Mouse (Mus musculus): Measurements from ENCODE around the gene Sh2d3c. TPM values are rescaled to one million over a fixed set of nuclear protein-coding genes. Genes with fewer than 3 reads are reported as not detected.

The Sh2d3c gene
- polyA plus RNA-seq, 1 experiment from 2014 or later, result 26.5 TPM

GRCm38 (mm10) chr2:32682721-32683417 is 38.0 kb upstream of the Sh2d3c start:
- Histone ChIP-seq H3K27me3 (replicated peaks; ENCODE audit: control insufficient read depth, insufficient read depth, low read length) (no peaks in the 10 kb centered on the region), H3K4me2 (ENCODE audit: low read depth, low read length) (no peak overlapping the region), H3K9me3 (ENCODE audit: control insufficient read depth, low read length) (no peaks in the 10 kb centered on the region), H3K9ac (ENCODE audit: low read depth, low read length) (no peak overlapping the region), H3K36me3 (ENCODE audit: control insufficient read depth, insufficient read depth, low read length) (peaks cover 19% of the 10 kb centered on the region), H3K27ac (ENCODE audit: low read length) (peak overlapping the region; percentile 9), H3K4me1 (ENCODE audit: control insufficient read depth, insufficient read depth, low read length) (peaks cover 36% of the 10 kb centered on the region), H3K4me3 (ENCODE audit: low read length) (no peak overlapping the region)
- no peak for ATAC-seq
- WGBS, result 78% methylated on average over 14 of the region's 14 CpGs

GRCm38 (mm10) chr2:32683701-32684100 is 37.2 kb upstream of the Sh2d3c start:
- no peak overlapping the region for H3K4me2 ChIP-seq (ENCODE audit: low read depth, low read length)
- no peak overlapping the region for H3K27ac ChIP-seq (ENCODE audit: low read length)
- no peak overlapping the region for H3K4me3 ChIP-seq (ENCODE audit: low read length)
- ATAC-seq, result no peak
- no peak overlapping the region for H3K9ac ChIP-seq (ENCODE audit: low read depth, low read length)
- peaks cover 35% of the 10 kb centered on the region for H3K4me1 ChIP-seq (ENCODE audit: control insufficient read depth, insufficient read depth, low read length)
- H3K27me3 ChIP-seq (replicated peaks; ENCODE audit: control insufficient read depth, insufficient read depth, low read length), result no peaks in the 10 kb centered on the region
- H3K36me3 ChIP-seq (ENCODE audit: control insufficient read depth, insufficient read depth, low read length), result peaks cover 21% of the 10 kb centered on the region
- WGBS, result 89% methylated on average over 10 of the region's 10 CpGs
- H3K9me3 ChIP-seq (ENCODE audit: control insufficient read depth, low read length), result no peaks in the 10 kb centered on the region

GRCm38 (mm10) chr2:32684681-32685428 is 36.0 kb upstream of the Sh2d3c start:
- WGBS, result 88% methylated on average over 15 of the region's 15 CpGs
- H3K27ac ChIP-seq (ENCODE audit: low read length), result no peak overlapping the region; the same call in 1 of the 2 replicates
- no peak overlapping the region for H3K9ac ChIP-seq (ENCODE audit: low read depth, low read length)
- no peaks in the 10 kb centered on the region for H3K27me3 ChIP-seq (replicated peaks; ENCODE audit: control insufficient read depth, insufficient read depth, low read length)
- peaks cover 28% of the 10 kb centered on the region for H3K4me1 ChIP-seq (ENCODE audit: control insufficient read depth, insufficient read depth, low read length)
- H3K4me2 ChIP-seq (ENCODE audit: low read depth, low read length), result no peak overlapping the region
- no peaks in the 10 kb centered on the region for H3K9me3 ChIP-seq (ENCODE audit: control insufficient read depth, low read length)
- peaks cover 21% of the 10 kb centered on the region for H3K36me3 ChIP-seq (ENCODE audit: control insufficient read depth, insufficient read depth, low read length)
- no peak overlapping the region for H3K4me3 ChIP-seq (ENCODE audit: low read length)
- ATAC-seq, result no peak

- no peak overlapping the region for H3K4me3 ChIP-seq (ENCODE audit: low read length)
- 81% methylated on average over 3 of the region's 3 CpGs for WGBS
- peak; percentile 39; the same call in 1 of the 2 replicates for ATAC-seq
These were observed 35.0 kb upstream of the Sh2d3c start for GRCm38 (mm10) chr2:32685807-32686206.

GRCm38 (mm10) chr2:32686640-32687039 is 34.2 kb upstream of the Sh2d3c start:
- Histone ChIP-seq H3K36me3 (ENCODE audit: control insufficient read depth, insufficient read depth, low read length) (peaks cover 21% of the 10 kb centered on the region), H3K4me2 (ENCODE audit: low read depth, low read length) (no peak overlapping the region)
- WGBS, result 86% methylated on average over 6 of the region's 6 CpGs

More at GRCm38 (mm10) chr2:32685807-32686206, 35.0 kb upstream of the Sh2d3c start:
- no peaks in the 10 kb centered on the region for H3K9me3 ChIP-seq (ENCODE audit: control insufficient read depth, low read length)
- no peak overlapping the region for H3K4me2 ChIP-seq (ENCODE audit: low read depth, low read length)
- peaks cover 22% of the 10 kb centered on the region for H3K4me1 ChIP-seq (ENCODE audit: control insufficient read depth, insufficient read depth, low read length)
- peaks cover 21% of the 10 kb centered on the region for H3K36me3 ChIP-seq (ENCODE audit: control insufficient read depth, insufficient read depth, low read length)
- no peaks in the 10 kb centered on the region for H3K27me3 ChIP-seq (replicated peaks; ENCODE audit: control insufficient read depth, insufficient read depth, low read length)
- H3K9ac ChIP-seq (ENCODE audit: low read depth, low read length), result no peak overlapping the region; the same call in 1 of the 2 replicates
- peak overlapping the region; percentile 52 for H3K27ac ChIP-seq (ENCODE audit: low read length)

GRCm38 (mm10) chr2:32687562-32687961 is 33.3 kb upstream of the Sh2d3c start:
- Histone ChIP-seq H3K27ac (ENCODE audit: low read length) (no peak overlapping the region), H3K9ac (ENCODE audit: low read depth, low read length) (no peak overlapping the region), H3K4me3 (ENCODE audit: low read length) (no peak overlapping the region), H3K36me3 (ENCODE audit: control insufficient read depth, insufficient read depth, low read length) (peaks cover 21% of the 10 kb centered on the region), H3K27me3 (replicated peaks; ENCODE audit: control insufficient read depth, insufficient read depth, low read length) (no peaks in the 10 kb centered on the region), H3K4me2 (ENCODE audit: low read depth, low read length) (no peak overlapping the region), H3K9me3 (ENCODE audit: control insufficient read depth, low read length) (no peaks in the 10 kb centered on the region), H3K4me1 (ENCODE audit: control insufficient read depth, insufficient read depth, low read length) (peaks cover 17% of the 10 kb centered on the region)
- 93% methylated on average over 8 of the region's 8 CpGs for WGBS
- no peak for ATAC-seq

More at GRCm38 (mm10) chr2:32686640-32687039, 34.2 kb upstream of the Sh2d3c start:
- H3K9me3 ChIP-seq (ENCODE audit: control insufficient read depth, low read length), result no peaks in the 10 kb centered on the region
- H3K27me3 ChIP-seq (replicated peaks; ENCODE audit: control insufficient read depth, insufficient read depth, low read length), result no peaks in the 10 kb centered on the region
- H3K4me1 ChIP-seq (ENCODE audit: control insufficient read depth, insufficient read depth, low read length), result peaks cover 20% of the 10 kb centered on the region
- H3K27ac ChIP-seq (ENCODE audit: low read length), result peak overlapping the region; percentile 52; the same call in 1 of the 2 replicates
- ATAC-seq, result no peak
- H3K4me3 ChIP-seq (ENCODE audit: low read length), result no peak overlapping the region
- H3K9ac ChIP-seq (ENCODE audit: low read depth, low read length), result 0 out of 2 replicates have a peak overlapping the region, but pooled peaks have one; percentile 24

GRCm38 (mm10) chr2:32689420-32689819 is 31.4 kb upstream of the Sh2d3c start:
- H3K4me3 ChIP-seq (ENCODE audit: low read length), result no peak overlapping the region
- no peak overlapping the region for H3K27ac ChIP-seq (ENCODE audit: low read length)
- peaks cover 21% of the 10 kb centered on the region for H3K36me3 ChIP-seq (ENCODE audit: control insufficient read depth, insufficient read depth, low read length)
- H3K27me3 ChIP-seq (replicated peaks; ENCODE audit: control insufficient read depth, insufficient read depth, low read length), result no peaks in the 10 kb centered on the region
- no peak for ATAC-seq
- 26% methylated on average over 5 of the region's 5 CpGs for WGBS
- H3K4me2 ChIP-seq (ENCODE audit: low read depth, low read length), result no peak overlapping the region
- H3K9me3 ChIP-seq (ENCODE audit: control insufficient read depth, low read length), result no peaks in the 10 kb centered on the region
- no peak overlapping the region for H3K9ac ChIP-seq (ENCODE audit: low read depth, low read length)
- peaks cover 26% of the 10 kb centered on the region for H3K4me1 ChIP-seq (ENCODE audit: control insufficient read depth, insufficient read depth, low read length)

- 0 out of 2 replicates have a peak overlapping the region, but pooled peaks have one; percentile 37 for H3K9ac ChIP-seq (ENCODE audit: low read depth, low read length)
- no peak for ATAC-seq
- no peak overlapping the region for H3K4me3 ChIP-seq (ENCODE audit: low read length)
- no peak overlapping the region for H3K27ac ChIP-seq (ENCODE audit: low read length)
- H3K4me1 ChIP-seq (ENCODE audit: control insufficient read depth, insufficient read depth, low read length), result peaks cover 23% of the 10 kb centered on the region
- H3K27me3 ChIP-seq (replicated peaks; ENCODE audit: control insufficient read depth, insufficient read depth, low read length), result no peaks in the 10 kb centered on the region
- WGBS, result 66% methylated on average over 11 of the region's 11 CpGs
- no peaks in the 10 kb centered on the region for H3K9me3 ChIP-seq (ENCODE audit: control insufficient read depth, low read length)
- H3K36me3 ChIP-seq (ENCODE audit: control insufficient read depth, insufficient read depth, low read length), result peaks cover 10% of the 10 kb centered on the region; the same call in 1 of the 2 replicates
- no peak overlapping the region for H3K4me2 ChIP-seq (ENCODE audit: low read depth, low read length)
These were observed 29.8 kb upstream of the Sh2d3c start for GRCm38 (mm10) chr2:32691041-32691440.

- peak overlapping the region; percentile 69; the same call in 1 of the 2 replicates for H3K4me2 ChIP-seq (ENCODE audit: low read depth, low read length)
- H3K9ac ChIP-seq (ENCODE audit: low read depth, low read length), result peak overlapping the region; percentile 90; the same call in 1 of the 2 replicates
- WGBS, result 93% methylated on average over 14 of the region's 14 CpGs
- H3K27ac ChIP-seq (ENCODE audit: low read length), result no peak overlapping the region
- H3K36me3 ChIP-seq (ENCODE audit: control insufficient read depth, insufficient read depth, low read length), result peaks cover 5% of the 10 kb centered on the region; the same call in 1 of the 2 replicates
- 0 out of 2 replicates have a peak overlapping the region, but pooled peaks have one; percentile 80 for H3K4me3 ChIP-seq (ENCODE audit: low read length)
- no peaks in the 10 kb centered on the region for H3K9me3 ChIP-seq (ENCODE audit: control insufficient read depth, low read length)
- no peaks in the 10 kb centered on the region for H3K27me3 ChIP-seq (replicated peaks; ENCODE audit: control insufficient read depth, insufficient read depth, low read length)
- H3K4me1 ChIP-seq (ENCODE audit: control insufficient read depth, insufficient read depth, low read length), result peaks cover 20% of the 10 kb centered on the region
- ATAC-seq, result no peak
These were observed 28.4 kb upstream of the Sh2d3c start for GRCm38 (mm10) chr2:32692496-32692895.

Measured in intestine, embryonic 16.5 days (tissue).